Mouse (Mus musculus) retina, adult 2 months (tissue): ENCODE measurements around the gene Atp5d.

Experiments used
- DNase-seq: peaks from one replicate; pipeline ENCODE4 v3.0.0-alpha.2; 2012; ENCODE audit warnings: low read depth, low spot score

The Atp5d gene

DNA sequence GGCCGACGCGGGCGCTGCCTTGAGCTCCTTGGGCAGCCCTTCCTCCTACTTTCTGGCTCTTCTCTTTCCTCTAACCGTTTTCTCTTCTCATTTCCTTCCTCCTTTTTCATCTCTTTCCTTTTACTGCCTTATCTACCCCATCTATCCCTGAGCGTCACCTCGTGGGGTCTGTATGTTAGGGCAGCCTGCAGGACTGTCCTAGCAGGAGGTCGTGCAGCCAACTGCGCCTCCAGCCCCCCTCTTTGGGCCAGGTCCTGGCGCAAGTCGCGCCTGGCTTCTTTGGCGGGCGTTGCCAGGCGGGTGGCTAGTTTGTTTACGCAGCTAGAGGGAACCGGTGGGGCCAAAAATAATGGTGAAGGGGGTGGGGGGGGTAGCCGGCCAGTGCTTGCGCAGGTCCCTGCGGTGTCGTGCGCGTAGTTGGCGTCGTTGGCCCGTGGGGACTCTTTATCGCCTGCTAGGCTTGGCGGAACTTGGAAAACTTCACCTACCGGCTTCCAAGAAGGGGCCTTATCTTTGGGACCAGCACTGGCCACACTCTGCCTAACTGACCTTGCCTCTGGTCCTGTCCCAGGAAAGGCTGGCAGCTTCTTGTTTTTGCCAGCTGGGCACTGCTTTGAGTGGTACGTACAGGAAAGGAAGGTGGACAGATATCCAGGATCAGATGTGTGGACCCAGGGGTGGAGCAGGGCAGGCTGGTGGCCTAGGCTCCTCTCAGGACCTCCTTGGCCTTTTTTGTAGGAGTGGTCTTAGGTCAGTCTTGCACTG is 21.3 kb upstream of the Atp5d start:
- DNase-seq, result no peak

- no peak for DNase-seq
Measured at GRCm38 (mm10) chr10:80117736-80118135, 20.7 kb upstream of the Atp5d start.

- DNase-seq, result no peak
Measured at GRCm38 (mm10) chr10:80118552-80118951, 19.9 kb upstream of the Atp5d start.

GRCm38 (mm10) chr10:80120146-80120545 is 18.3 kb upstream of the Atp5d start:
- DNase-seq, result no peak

GRCm38 (mm10) chr10:80121639-80122038 is 16.8 kb upstream of the Atp5d start:
- no peak for DNase-seq

GRCm38 (mm10) chr10:80123932-80124562 is 14.4 kb upstream of the Atp5d start:
- DNase-seq, result no peak

- DNase-seq, result no peak
Measured at GRCm38 (mm10) chr10:80127920-80128319, 10.5 kb upstream of the Atp5d start.

DNA sequence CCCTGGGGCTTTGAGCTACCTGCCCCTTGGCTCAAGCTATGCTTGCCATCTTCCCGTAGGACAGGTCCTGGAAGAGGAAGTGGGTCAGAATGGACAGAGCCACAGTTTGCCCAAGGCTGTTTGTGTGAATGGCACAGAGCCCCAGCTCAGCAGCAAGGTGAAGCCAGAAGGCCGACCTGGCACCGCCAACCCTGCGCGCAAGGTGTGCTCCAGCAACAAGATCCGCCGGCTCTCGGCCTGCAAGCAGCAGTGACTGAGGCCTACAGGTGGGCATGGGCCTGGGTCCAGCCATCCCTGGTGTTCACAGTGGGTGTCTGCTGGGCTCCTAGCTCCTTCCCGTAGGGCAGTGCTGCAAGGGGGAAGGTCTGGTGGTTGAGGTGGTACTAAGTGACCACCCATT is 8.6 kb upstream of the Atp5d start:
- no peak for DNase-seq

DNA sequence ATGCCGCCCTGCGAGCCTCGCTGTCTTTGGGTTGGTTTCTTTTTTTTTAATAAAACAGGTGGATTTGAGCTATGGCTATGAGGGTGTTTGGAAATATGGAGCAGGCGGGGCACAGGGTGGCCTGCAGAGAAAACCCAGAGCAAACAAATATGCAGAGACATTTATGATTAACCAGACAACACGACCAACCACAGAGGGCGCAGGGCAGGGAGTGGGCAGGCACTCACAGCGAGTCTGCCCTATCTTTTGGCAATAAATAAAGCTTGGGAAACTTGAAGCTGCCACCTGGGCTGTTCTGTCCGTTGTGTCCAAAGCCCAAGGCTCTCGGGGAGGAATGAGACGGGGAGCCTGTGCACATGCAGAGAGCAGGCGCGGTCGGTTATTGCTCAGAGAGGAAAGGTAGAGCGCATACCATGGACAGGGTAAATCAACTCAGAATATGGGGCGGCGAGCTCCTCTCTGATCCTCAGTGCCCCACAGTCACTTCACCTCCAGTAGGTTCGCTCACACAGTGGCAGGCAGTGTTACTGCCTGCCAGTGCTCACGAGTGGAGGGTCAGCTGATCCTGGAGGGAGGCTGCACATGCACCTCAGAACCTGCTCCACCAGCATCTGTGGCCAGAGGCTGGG is 7.9 kb upstream of the Atp5d start:
- DNase-seq, result no peak

DNA sequence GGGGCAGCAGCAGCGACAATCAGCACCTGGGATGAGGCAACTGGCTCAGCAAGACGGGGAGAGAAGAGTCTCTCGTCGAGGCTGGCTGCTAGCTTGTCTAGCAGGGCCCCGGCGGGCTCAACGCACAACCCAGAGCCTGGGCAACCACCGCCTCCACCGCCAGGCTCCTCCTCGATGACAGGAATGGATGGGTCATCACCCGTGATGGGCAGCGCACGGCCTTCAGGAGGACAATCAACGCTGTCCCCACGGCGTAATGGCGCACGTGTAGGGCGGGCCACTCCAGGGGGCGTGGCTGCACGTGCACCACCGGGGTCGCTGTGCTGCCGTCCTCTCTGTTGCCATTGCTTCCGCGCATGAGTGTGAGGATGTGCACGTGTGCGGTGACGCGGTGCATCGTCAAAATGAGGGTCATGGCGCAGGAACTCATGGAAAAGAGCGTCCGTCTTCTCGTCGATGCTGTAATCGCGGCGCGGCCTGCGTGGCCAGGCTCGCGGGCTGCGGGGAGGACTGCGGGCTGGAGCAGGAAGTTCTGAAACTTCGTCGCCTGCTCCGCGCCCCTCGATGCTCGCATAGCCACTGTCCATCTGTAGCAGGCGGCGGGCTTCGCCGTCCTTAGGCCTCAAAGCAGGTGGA is 7.0 kb upstream of the Atp5d start:
- no peak for DNase-seq

DNA sequence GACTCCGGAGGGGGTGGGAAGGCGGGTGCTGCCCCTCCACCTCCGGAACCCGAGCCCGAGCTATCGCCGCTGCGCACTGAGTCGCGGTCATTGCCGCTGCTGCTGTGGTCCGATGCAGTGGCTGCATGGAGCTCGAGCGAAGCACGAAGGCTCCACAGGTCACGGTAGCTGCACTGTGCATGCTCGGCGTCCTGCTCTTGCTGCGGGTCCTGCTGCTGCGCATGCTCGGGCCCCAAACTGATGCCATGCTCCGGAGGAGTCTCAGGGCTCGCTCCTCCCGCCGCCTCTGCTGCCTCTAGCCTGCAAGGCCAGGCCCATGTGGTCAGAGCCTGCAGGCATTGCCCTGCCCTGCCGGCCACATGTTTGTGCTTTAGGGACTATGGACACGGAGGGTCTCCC is 6.5 kb upstream of the Atp5d start:
- no peak for DNase-seq

DNA sequence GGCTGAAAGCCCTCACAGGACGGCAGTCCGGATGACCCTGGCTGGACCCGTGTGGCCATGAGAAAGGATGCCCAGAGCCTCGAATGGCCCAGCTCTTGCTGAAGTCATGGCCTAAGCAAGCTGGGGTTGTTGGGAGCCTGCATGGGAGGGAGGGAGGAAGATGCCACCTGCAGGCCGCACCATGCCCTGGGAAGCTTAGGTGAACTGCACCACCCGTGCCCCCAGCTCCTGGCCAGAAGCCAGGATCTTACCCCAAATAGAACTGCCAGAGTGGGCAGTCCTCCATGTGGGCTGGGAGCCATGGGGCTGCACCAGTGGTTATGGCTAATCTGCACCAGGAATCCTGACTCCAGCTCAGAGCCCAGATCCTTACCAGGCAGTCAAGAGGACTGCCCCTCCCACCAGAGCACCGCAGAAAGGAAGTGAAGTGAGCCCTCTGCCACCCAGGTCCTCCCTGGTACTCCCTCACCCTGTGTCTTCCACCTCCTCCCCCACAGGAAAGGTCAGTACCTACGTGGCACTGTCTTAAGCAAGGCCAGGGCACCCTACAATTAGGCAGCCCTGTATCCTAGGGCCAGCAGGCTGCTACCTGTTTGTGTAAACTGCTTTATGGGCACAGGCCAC is 5.1 kb upstream of the Atp5d start:
- no peak for DNase-seq

DNA sequence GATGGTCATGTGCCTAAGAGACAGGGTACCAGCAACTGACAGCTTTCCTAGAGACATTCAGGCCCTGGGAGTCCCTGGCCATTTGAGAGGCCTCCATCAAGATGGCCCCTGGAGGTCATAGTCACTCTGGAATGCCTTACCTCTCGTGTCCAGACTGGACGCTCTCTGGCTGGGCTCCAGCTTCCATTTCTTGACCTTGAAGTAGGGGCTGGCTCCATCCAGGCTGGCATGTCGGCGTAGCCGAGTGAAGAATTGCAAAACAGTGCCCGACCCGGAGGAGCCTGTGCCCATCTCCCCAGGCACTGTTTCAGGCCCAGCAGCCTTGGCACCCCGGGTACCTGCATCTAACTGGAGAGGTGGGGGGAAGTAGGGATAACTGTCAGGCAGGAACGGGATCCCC is 4.0 kb upstream of the Atp5d start:
- DNase-seq, result no peak

- no peak for DNase-seq
Measured at GRCm38 (mm10) chr10:80135161-80135560, 3.3 kb upstream of the Atp5d start.

DNA sequence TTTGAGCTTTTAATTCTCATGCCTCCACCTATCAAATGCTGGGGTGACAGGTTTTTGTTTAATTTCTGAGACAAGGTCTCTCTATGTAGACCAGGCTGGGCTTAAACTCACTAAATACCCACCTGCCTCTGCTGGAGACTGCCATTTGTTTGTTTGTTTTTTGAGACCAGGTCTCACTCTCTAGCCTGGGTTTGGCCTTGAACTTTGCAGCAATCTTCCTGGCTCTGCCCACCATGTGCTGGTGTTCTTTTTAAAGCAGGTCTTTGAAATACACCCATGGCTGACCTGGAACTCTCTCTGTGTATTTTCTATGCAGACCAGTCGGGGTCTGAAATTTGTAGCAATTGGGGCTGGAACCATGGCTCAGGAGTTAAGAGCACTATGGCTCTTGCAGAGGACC is 2.8 kb upstream of the Atp5d start:
- DNase-seq, result no peak

DNA sequence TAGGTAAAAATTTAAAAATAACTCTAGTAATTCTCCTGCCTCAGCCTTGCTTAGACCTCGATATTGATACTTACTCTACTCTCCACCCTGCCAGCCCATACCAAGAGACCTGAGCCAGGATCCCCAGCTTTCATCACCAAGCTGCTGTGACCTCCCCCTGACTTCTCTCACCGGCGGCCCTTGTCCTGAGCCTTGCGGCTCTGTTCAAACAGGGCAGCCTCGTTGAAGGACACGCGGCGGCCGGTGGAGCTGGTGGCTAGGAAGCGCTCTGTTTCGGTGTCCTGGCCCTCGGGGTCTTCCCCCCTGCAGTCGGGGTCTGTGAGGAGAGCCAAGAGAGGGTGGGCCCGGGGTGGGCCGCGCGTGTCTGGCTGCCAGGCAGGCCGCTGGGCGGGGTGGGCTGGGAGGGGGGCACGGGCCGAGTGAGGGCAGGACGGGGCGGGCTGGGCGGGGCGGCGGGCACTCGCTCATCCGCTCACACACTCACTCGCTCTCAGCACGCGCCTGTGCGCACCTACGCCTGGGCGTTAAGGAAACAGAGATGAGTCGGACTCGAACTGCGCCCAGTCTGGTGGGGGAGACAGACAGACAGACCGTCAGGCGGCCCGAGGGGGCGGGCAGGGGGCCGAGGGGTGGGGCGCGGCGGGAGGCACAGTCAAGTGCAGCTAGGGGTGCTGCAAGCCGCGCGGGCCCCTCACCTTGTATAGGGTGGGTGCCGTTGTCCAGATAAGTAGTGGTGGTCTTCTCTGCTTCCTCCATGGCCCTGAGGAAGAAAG is 2.1 kb upstream of the Atp5d start:
- no peak for DNase-seq

GRCm38 (mm10) chr10:80136952-80137625 is 1.3 kb upstream of the Atp5d start:
- no peak for DNase-seq

- no peak for DNase-seq
Measured at GRCm38 (mm10) chr10:80137626-80138552, 543 bp upstream of the Atp5d start.

GRCm38 (mm10) chr10:80139439-80139775 is 975 bp downstream of the Atp5d start:
- DNase-seq, result no peak
